Mouse (Mus musculus) cerebellum, postnatal 36 days (tissue): ENCODE data around the gene Ift52.

ENCODE experiments used
- DNase-seq, 2 experiments: peaks; one replicate each; pipeline ENCODE4 v3.0.0; 2021 to 2022; ENCODE audit warnings: mixed read lengths in 2 of 2

Gene Ift52

DNA sequence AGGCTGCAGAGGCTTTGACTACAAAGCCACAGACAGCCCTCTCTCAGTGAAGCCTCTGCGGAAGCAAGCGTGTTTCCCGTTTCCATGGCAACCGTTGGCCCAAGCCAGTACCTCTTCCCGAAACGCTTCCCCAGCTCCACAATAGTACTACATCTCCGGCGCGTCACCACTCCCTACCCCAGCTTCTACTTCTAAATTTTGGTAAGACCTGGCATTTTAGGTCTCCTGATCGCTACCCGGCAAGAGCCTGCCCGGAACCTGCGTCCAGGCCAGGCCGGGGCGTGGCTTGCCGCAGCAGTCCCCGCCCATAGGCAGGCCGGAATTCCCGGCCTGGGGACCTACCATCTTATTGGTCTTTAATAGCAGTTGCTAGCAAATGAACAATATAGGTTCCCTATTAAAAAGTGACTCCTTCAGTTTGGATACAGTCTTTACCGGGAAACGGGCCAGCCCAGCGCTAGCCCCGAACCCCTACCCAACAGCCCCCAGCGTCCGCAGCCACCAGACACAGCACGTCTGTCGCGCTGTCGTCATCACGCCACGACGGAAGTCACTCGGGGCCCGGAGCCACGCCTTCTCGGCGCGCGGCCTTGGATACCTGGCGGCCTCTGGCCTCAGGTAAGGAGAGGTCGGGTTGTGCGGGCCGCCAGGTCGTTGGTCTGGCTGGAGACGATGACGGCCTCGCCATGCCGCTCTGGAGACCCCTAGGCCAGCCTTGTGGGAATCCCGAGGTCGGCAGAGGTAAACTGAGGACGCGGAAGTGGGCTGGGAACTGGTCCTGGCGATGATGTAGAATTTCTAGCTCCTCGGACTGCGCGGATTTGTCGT, at the start of gene Ift52:
Gene Ift52, plus strand, starts transcription at position 439 of the 828 bp plus-strand sequence.
- DNase-seq, result peak; percentile 93 to 96

DNA sequence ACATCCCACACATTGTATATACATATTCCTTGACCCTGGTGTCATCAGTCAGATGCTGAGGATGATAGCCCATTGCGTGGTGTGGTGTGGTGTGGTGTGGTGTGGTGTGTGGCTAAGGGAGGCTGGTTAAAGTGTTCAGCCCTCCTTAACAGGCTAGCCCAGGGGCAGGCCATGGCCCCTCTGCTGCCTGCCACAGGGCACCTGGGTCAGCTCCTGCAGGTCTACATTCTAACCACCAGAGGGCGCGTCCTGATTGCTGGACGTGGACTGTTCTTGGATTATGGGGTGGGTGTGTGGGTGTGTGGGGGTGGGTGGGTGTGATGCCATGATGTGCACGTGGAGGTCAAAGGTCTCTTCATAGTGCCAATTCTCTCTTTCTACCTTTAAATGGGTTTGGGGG, 48.8 kb upstream of the Ift52 start:
- peak; percentile 30 to 33 for DNase-seq

DNA sequence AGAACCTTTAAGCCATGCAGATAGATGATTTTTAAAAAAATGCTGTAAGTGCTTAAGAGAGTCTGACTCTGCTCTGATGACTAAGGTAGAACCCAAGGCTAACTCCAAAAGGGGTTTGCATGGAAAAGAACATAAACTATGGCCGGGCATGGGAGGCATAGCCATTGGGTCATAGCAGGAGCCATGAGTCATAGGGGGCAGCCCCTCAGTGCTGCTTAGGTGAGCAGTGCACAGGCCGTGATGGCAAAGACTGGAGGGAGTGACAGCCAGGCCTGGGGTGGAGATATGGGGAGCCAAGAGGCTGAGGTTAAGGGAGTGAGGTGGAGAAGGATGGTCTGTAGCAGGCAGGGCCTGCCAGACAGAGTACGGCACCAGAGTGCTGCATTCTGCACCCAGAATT, 48.1 kb upstream of the Ift52 start:
- DNase-seq, result no peak

DNA sequence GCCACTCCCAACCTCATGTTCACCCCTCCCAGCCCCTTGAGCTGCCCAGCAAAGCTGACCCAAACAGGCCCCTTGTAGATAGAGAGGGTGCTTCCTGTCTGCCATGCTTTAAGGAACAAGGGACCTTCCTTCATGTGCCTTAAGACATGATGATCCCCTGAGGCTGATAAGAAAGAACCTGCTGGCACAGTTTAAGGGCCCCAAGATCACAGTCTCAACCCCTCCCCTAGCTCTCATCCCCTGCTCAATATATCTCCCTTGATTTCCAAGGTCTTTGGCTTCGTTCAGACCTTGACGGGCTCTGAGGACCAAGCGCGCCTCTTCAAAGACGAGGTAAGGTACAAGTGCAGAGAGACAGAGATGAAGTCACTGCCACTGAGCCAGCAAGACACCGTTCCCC, 46.3 kb upstream of the Ift52 start:
- DNase-seq, result no peak

DNA sequence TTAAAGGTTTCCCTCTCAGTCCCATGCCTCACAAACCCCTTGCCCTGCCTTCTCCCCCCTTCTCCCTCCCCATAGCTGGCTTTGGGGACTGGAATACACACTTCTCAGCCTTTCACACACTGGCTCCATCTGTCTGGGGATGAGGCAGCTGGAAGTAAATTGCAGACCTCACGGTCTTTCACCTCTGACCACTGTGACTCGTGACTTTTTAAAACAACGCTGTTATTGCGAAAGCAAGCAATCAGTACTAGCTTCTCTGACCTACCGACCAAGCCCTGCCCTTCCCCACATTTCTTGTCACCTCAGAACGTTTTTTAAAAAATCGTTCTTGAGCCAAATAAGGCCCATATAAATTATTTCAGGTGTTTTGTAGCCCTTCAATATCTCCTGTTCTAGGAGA, 44.4 kb upstream of the Ift52 start:
- DNase-seq, result no peak

DNA sequence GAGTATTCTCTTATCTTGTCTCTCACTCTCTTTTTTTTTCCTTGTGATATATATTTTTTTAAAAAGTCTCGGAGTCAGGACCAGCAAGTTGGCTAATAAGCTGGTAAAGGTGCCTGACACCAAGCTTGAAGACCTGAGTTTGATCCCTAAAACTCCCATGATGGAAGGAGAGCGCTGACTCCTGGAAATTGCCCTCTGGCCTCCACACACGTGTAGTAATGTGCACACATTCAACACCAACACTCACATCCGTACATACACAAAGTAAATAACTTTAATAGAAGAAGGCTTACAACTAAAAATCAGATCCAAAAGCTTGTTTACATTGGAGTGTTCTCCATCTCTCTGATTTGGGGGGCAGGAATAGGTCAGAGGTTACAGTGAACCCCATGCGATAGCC, 43.9 kb upstream of the Ift52 start:
- no peak for DNase-seq

DNA sequence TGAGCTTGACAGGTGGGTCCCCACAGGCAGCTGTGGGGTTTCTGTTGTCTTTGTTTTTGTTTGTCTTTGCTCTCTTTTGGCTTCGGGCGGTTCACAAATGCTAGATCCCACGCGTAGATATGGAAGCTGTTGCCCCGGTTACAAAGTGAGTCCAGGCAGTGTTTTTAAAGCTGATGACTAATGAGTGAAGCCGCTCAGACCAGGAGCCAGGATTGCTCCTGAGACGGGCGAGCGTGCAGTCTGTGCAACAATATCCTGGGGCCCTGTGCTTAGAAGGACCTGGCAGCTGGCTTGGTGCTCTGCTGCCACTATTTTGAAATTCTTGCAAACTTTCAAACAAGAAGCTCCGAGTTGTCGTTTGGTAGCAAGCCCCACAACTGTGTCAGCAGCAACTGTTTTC, 43.5 kb upstream of the Ift52 start:
- no peak for DNase-seq

DNA sequence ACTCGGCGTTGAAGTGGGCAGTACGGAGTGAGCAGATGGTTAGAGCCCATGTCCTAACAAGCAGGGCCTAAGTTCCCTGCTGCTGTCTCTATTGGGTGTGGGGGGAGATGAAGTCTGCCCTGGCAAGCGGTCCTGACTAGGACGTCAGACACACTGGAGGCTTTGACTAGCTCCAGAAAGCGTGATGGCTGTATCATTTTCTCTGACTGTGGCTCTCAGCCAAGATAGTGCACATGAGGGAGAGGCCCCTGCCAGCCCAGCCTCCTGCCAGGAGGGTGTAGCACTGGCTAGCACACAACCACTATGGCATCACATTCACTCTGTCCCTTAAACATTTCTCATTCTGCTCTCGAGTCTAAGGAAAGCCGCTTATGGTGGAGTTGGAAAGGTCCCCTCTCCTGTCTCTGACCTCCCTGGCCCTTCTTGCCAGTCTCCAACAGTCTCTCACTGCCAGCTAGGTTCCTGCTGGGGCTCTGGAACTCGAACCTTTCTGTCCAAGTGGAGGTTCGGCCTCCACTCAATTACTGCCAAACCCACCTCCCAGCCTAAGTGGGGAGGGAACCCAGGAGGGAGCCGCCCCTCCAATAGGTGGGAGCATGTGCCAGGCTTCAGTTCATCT, 41.9 kb upstream of the Ift52 start:
- no peak for DNase-seq

DNA sequence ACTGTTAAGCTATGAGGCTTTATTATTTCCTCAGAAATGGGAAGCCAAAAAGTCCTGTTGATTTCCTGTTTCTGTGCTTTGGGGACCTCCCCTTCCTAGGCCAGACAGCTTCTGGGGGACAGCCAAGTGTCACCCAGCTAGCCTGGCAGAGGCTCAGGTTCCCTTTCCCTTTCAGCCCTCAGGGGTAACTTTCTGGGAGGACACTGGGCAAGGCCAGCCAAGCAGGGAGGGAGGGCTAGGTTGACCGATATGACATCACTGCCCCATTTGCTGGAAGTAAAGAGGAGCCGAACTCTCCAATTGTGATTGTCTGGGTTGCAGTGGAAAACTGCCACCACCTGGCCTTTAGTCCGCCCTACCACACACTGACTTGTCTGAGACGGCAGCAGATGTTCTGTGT, 41.2 kb upstream of the Ift52 start:
- no peak for DNase-seq

DNA sequence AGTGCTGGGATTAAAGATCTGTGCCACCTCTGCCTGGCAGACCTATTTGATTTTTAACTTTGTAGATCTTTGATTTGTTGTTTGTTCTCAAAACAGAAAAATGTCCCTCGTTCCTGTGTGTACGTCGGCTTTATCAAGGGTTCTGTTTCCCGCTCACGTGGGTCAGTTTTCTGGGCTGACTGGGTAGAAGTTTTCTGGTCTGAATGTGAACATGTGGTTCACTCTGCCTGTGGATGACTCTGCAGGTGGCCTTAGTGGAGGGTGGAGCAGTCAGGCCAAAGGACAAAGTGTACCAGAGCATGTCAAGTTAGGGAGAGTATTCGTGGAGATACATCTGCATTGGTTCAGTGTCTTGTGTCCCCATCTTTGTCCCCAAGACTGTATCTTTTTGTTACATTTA, 32.8 kb upstream of the Ift52 start:
- DNase-seq, result no peak

DNA sequence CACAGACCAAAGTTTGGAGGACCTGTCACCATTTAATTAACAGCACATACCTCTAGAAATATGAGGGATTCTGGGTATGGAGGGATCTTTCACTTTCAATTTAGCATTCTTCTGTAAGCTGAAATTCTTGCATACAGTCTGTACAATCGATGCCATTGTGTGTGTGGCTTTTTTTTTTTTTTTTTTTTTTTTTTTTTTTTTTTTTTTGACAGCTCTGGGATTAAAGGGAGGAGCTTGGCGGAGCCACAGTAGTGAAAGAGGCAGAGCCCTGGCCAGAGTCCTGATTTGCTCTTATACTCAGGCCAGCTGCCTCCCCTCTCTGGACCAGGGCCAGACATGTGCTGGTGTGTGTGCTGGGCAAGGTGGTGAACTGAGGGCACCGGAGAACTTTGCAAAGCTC, 31.2 kb upstream of the Ift52 start:
- DNase-seq, result no peak

DNA sequence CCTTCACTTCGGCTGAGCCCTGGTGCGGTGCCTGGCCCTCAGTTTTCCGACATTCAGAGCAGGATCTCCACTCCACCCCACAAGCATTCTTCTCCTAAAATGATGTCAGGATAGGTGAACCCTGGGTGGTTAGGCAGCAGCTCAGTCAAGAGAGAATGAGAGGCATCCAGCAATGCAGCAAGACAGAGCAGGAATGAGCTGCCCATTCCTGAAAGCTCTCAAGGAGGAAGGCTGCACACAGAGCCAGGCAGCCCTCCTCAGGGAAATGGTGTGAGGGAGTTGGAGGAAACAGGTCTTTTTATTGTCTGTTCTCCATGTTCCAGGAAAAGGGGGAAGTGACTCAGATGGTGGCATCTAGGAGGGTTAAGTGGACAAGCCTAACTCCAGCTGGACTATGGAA, 30.4 kb upstream of the Ift52 start:
- DNase-seq, result no peak

DNA sequence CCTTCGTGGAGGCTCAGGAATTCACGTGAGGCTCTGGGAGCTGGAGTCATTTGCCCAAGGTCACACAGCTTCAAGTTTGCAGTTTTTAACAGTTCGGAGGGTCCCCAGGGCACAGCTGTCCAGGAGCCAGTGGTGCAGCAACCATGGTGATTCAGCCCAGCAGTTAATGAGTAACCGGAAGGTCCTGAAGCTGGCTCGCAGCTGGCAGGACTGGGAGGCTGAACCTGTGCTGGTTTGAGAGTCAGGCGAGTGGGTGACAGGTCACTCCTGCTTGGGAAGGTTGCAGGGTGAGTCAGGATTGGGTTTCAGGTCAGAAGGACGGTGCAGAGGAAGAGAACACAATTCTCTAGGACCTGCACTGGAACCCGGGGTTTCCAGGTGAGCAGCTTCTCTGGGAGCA, 29.9 kb upstream of the Ift52 start, which contains the start of gene Sgk2:
Gene Sgk2, plus strand, starts transcription at position 113 of the 400 bp plus-strand sequence.
- DNase-seq, result no peak

DNA sequence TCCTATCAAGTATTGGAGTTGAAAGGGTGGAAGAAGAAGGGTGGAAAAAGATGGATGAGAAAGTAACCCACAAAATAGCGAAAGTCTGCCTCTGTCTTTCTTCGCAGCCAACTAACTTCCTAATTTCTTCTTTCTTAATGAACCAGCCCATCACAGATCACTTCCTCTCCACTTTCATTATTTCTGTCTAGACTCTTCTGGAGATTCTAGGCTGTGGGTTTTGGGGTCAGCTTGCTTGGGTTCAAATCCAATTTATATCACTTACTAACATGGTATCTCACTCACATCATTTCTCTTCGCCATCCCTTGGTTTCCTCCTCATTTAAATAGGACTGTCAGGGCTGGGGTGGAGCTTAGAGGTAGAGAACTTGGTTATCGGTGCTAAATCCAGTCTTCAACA, 28.9 kb upstream of the Ift52 start:
- no peak for DNase-seq

DNA sequence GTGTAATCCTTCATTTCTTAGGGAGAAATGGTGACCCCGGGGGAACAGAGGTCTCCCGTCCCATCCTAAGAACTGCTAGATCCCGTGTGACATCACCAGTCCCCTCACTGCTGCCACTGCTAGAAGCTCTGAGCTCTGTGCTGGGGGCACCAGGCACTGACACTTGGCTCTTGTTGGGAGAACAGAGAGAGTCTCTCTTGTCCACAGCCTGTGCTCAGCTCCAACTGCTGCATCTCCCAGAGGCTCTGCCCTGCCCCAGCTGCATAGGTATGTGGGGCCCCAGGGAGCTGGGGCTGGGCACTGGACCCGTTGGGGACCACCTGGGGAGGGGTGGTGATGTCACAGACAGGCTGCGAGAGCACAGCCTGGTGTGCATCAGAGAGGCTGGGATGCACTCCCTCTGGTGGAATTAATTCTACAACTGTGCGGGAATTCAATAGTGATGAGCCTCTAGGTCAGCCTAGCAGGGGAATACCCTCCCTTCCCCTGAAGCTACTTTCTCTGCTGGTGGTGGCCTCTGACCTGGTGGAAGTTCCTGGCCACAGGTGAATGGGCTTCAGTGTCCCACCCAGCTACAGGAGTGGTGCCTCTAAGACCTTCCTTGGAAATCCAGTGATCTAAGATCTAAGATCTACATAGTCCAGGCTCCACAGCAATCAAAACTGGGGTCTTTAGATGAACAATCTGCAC, 25.6 kb upstream of the Ift52 start:
- no peak for DNase-seq

DNA sequence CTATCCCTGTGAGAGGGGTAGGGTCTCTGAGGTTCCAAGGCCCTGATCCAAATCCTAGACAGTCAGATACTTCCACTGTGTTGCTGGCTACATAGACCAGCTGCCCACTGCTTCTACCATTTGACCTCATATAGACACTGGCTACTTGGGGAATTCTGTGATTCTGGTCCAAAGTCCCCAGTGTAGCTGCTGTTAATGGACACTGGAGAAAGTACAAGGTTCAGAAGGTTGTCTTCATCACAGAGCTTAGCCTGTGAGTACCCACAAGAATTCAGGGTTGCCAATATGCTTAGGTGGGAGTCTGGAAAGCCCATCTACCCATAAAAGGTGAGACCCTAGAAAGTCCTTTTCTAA, 25.1 kb upstream of the Ift52 start:
- DNase-seq, result no peak

DNA sequence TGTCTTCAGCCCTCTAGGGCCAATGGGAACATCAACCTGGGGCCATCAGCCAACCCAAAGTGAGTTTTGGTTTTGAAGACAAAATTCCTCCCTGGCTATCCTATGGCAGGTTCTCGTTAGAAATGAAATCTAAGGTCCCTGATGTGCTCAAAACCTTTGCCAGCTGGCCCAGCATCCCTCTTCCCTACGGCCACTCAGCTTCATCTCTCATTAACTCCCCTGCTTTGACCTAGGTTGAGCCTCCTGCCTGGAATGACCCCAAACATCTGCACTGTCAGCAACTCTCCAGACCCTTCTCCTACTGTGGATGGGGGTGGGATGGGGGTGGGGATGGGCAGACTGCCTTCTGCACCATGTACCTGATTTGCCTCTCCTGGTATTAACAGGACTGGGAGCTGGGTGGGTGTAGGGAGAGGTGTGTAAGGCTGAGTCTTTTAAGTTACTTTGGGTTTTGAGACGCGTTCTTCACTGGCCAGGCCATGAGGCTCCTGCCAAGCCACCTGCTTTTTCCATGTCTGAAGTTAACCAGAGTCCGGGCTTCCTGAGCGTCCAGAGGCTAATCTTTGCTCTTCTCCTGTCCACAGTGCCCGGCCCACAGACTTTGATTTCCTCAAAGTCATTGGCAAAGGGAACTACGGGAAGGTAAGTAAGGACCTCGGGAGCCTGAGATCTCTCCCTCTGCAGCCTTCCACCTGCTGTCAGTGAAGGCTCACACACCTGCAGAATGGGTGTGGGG, 23.1 kb upstream of the Ift52 start:
- DNase-seq, result no peak

DNA sequence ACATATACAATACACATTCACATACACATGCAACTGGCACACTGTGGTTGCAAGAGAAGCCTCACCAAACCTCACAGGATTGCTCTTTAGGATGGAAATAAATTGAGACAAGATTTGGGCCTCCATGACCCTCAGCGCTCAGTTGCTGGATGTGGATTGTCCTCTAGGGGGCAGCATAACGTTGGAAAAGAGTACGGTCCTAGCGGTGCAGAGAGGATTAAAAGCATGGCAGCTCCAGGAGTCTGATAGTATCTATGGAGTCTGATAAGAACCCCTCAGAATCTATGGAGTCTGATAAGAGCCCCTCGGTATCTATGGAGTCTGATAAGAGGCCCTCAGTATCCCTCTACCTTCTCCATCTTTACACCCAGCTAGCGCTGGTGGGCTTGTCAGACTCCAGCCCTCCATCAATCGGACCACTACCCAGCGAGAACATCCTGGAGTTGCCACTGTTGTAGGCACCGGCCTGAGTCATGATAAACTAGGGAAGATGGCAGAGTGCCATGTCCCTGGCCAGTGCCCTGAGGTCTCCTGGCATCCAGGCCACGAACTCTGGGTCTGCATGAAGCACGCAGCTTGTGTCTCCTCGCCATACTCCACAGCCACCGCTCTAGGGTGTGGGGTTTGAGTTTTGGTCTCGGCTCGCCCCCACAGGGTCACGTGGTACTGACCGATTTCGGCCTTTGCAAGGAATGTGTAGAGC, 18.5 kb upstream of the Ift52 start:
- peak; percentile 60 to 70 for DNase-seq

DNA sequence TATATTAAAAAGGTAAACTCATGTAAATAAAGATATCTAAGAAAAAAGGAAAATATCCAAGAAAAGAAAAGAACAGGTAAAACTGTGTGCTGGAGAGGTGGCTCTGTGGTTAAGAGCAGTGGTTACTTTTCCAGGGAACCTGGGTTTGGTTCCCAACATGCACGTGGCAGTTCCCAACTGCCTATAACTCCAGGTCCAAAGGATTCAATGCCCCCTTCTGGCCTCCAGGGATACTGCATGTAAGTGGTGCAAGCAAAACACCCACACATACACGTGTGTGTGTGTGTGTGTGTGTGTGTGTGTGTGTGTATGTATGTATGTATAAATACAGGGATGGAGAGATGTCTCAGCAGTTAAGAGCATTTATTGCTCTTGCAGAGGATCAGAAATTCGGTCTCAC, 17.4 kb upstream of the Ift52 start:
- peak; percentile 26 to 28 for DNase-seq

DNA sequence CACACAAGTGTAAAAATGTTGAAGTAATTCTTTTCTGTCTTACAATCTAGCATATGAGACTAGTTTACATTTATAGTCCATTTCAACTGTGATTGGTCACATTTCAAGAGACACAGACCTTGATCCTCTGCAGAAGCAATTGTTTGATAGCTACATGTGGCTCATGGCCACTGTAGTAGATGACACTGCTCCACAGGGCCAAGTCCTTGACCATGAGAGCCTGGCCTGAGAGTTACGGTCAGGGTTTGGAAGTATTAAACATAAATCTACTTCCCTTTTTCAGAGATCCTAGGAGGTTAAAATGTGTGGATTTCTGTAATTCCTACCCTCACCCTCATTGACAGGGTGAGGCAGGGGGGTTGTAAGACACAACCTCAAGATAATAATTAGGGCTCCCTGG, 16.1 kb upstream of the Ift52 start:
- DNase-seq, result no peak

DNA sequence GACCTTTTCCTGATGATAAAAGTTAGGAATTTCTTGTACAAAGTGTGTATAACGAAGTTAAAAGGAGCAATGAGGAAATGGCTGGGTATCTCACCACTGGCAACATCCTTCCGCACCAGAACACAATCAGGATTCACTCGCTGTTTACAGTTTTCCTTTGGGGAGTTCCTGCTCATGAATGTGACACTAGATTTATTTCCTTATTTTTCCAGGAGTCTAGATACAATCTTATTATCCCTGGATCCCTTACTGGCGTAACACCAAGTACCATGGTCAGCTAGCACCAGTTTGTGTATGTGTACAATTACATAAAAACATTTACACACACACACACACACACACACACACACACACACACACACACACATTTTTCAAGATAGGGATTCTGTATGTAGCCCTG, 9.9 kb upstream of the Ift52 start:
- DNase-seq, result no peak

DNA sequence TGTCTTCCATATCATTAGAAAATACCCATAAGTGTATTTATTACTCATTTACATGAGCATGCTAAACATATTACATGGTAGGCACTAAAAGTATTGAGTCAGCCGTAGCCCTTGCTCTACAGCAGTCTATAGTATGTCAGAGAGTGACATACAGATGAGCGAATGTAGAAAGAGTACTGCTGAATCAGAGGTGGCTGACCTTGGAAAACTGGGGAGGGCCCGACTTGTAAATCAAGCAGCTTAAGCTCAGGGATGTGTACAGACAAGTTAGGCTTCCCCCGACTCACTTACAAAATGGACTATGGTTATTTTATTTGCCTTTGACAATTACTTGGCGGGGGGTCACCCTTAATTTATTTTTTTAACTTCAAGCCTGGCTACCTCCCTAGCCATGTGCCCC, 14.1 kb downstream of the Ift52 start:
- no peak for DNase-seq

DNA sequence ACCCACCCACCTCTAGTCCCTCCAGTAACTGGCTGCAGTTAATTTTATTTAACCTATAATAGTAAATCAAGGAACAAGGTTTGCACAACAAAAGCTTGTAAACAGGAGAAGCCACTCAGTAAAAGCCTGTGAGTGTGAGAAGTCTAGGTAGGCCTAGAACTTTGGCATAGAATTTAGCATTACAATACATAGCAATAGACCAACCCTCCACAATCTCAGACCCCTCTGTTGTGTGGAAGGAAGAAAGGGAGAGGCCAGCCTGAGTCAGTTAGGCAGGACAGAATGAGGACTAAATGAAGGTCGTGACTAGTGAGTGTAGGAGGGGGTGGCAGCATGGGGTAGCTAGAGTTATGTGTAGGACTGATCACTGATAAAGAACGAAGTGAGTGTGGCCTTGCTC, 14.6 kb downstream of the Ift52 start:
- no peak for DNase-seq
